Mouse (Mus musculus): ENCODE measurements around the gene Plekhh3. TPM values are rescaled to one million over a fixed set of nuclear protein-coding genes. Genes with fewer than 3 reads are reported as not detected.
A peak's percentile ranks its signal among the peaks of the same experiment; 100 is the strongest.

The Plekhh3 gene
- total RNA-seq (2021), result 10 to 100 TPM; 23.6 to 28.3 TPM

DNA sequence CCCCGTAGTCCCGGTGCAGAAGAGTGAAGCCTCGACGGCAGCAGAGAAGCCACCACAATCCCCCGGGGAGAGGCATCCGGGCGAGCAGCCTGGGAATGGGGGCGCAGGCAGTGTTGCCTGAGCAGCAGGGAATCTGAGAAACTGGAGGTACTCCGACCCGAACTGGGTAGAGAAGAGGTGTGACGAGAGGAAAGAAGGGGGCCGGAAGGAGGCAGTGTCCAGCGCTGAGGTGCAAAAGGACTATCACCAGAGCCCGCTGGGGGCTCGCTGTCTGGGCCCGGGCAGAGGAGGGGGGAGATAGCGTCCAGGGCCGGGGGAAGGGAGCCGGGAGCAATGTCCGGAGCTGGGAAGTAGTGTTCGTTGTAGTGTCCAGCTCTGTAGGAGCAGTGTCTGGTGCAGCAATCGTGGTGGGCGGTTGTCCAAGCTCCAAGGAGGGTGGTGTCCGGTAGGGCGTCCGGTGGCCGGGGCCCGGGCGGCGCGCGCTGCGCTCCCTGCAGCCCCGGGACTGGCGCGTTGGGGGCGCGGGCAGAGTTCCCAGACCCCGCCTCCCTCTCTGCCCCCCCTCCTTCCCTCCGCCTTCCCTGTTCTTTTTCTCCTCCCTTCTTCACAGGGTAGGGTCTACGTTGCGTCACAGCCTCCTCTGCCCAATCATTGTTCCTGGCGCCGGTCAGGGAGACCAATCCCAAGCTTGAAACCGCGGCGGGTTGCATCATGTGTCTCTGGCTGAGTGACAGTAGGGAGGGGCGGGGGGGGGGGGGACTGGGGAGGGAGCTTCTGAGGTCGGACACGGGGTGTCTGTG lies at the start of gene Plekhh3:
TSS of gene Plekhh3 (minus strand) at position 541 of the 800 bp plus-strand sequence.
- intact Hi-C loops (cut with DNase I), result loop anchor here (10.0 kb wide), 1 partner anchor 276 kb away; no protein-coding TSS in a partner anchor
- DNase-seq, result peak; percentile 95 to 96

DNA sequence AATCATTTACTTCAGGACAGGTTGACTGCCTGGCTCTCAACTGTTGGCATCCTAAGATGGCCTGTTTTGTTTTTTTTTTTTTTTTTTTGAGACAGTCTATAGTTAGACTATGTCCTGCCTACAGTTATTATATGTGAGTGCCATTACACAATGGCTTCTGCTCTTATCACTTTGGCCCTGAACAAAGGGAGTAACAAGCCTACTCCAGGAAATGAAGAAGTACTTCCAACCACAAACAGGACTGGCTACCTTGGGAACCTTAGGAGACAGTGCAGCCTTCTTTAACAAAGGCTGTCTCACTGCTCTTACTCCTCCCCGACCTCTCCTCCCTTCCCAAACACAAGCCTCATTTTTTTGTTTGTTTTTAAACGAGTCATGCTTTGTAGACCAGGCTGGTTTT lies 49.7 kb upstream of the Plekhh3 start:
- intact Hi-C loops (cut with DNase I), result no loop called here
- DNase-seq, result no peak

DNA sequence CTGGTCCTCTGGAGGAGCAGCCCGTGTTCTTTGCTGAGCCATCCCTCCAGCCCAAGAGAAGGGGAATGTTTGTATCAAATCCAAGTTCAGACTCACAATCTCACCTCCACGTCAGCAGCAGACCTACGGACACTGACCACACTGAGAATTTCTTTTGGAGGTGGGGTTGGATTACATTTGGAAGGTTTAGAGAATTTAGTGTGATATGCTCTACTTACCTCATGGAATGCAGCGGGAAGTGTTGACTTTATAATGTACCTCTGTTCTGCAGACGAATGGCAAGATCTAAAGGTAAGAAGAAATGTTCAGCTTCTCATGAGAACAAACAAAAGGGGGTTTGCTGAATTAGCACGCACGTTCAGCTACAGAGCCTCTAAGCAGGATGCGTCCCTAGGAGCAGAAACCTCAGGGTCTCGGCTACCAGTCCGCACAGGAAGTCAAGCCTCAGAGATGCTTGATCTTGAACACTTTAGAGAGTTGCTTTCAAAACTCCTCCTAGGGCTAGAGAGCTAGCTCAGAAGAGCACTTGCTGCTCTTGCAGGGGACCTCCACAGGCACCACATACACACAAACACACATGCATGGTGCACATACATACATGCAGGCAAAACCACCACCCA lies 47.4 kb upstream of the Plekhh3 start:
- no peak for DNase-seq
- intact Hi-C loops (cut with DNase I), result no loop called here

DNA sequence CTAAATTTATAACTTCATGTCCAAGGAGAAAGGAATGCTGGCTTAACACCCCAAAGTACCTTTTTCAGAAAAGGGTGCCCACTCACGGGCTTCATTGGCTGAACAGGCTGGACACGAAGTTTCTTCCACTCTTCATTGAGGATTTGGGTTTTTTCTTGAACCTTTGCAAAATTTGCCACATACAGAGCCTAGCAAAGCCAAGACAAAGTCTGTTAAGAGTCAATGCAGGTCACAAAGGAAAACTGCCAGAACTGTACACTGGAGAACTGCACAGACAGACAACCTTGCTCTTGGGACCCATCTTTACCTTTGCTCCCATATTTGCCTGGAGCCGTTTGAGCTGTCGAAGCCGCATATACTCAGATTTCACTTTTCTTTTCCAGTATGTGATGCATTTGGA lies 45.8 kb upstream of the Plekhh3 start:
- intact Hi-C loops (cut with DNase I), result no loop called here

DNA sequence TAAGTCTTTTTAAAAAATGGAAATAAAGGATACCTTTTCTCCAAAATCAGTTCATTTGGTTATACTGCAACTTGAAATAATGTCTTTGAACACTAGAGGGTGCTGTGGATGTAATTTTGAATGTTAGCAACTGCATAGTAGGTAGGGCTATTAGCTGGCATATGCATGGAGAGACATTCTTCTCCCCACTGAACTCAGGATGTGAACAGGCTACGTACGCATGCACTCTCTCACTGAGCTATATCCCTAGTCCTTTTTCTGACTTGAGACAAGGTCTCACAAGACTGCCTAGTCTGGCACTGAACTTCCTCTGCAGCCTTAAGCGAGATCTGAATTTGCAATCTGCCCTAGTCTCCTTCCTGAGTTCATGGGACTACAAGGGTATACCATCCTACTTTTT lies 40.8 kb upstream of the Plekhh3 start:
- intact Hi-C loops (cut with DNase I), result loop anchor here (1.0 to 5.0 kb wide), 3 partner anchors 36 to 185 kb away; partner anchors contain the start of gene Becn1
- peak; percentile 71 to 82 for DNase-seq

More for the DNA sequence above, 45.8 kb upstream of the Plekhh3 start:
- DNase-seq, result no peak

DNA sequence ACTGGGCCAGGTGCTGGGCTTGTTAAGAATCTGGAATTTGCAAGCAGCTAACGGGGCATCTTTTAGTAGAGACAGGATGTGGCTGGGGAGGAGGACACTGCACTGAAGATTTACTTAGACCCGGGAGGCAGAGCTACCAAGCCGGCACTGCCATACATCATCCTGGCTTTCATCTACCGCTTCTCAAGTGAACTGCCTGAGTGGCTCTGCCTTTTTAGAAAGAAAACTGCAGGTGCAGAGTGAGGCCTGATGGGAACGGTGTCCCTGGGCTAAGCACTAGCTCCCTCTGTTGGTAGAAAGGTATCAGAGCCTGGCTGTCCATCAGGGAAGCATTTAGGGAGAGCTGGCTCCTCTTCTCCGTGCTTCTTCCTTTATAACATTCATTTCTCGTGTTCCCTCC lies 29.8 kb upstream of the Plekhh3 start:
- peak in 1 of 2 experiments; percentile 65 for DNase-seq
- intact Hi-C loops (cut with DNase I), result no loop called here

DNA sequence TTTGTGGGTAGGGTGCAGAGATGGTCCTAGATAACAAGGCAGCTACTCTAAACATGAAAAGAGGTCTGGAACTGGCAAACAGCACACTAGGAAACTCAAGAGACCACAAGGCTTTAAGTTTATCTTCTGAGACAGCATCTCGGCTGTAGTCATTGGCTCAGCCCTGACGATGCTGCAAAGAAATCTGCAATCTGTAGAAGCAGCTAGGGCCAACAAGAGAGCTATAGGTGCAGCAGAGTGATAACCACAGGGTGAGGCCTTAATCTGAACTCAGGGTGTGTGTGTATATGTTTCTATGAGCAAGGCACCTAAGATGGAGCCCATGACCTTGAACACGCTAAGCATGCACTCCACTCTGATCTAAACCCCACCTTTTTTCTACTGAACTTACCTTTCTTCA lies 28.4 kb upstream of the Plekhh3 start:
- DNase-seq, result no peak

DNA sequence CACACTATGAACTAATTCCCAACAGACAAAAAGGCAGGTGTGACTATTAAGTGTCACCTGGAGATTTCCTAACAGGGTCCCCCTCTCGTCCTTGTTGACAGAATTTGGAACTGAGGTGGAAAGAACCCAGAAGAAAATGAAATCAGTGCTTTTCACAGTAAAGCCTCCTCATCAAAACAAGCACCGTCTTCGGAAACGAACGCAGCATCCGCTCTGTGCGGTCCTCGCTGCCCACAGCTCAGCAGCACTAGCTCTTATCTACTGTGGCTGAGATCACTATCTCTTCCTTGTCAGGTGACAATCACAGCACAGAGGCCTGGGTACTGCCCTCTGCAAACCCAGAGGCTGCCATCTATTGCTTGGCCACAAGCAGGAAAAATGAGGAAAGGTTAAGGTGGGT lies 25.0 kb upstream of the Plekhh3 start:
- intact Hi-C loops (cut with DNase I), result no loop called here
- no peak for DNase-seq

More for the DNA sequence above, 28.4 kb upstream of the Plekhh3 start:
- intact Hi-C loops (cut with DNase I), result no loop called here

DNA sequence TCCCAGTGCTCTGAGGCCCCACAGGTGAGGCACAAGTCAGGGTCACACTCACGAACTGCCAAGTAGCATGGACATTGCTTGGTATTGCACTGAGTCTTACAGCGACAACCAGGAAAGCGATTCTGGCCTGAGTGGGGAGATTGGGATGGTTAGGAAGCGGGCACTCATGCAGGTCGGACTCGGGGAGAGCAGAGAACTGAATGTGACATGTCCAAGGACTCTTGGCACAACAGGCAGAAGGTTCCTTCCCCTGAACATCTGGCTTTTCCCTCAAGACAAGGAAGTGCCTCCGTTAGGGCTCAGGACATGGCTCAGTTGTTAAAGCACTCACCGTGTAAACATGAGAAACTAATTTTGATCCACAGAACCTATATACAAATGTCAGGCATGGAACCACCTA lies 24.4 kb upstream of the Plekhh3 start:
- DNase-seq, result no peak
- intact Hi-C loops (cut with DNase I), result no loop called here

DNA sequence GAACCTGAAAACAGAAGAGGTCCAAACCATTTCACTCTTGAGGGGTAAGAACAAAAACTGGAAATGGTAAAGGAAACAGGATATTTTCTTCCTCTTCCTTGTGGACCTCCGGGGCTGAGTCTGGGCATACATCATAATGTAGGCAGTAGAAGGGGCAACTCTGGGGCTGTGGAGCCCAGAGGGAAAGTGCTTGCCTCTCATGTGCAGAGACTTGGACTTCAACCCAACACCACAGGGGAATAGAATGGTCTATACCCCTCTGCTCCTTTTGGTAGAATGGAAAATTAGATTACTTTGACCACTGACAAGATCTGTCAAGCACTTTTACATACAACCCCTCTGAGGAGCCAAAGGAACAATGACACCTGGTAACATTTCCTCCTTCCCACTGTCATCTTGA lies 23.9 kb upstream of the Plekhh3 start:
- intact Hi-C loops (cut with DNase I), result no loop called here

DNA sequence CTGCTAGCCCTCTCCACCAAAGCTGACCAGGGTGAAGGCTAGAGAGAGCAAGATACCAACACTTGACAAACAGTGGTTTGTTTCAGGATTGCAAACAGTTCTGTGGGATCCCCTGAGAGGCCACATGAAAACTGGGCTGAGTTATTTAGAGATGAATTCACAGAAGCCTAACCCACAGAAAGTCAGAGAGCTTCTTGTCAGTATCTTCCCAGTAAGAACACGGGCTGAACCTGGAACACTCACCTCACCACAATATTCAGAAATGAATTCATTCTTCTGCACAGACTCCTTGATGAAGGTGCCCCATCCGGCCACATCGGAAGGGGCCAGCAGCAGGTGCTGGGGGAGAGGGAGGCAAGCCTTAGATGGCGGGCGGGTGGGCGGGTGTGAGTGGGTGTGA lies 23.5 kb upstream of the Plekhh3 start:
- no peak for DNase-seq
- intact Hi-C loops (cut with DNase I), result no loop called here

More for the DNA sequence above, 23.9 kb upstream of the Plekhh3 start:
- DNase-seq, result no peak

DNA sequence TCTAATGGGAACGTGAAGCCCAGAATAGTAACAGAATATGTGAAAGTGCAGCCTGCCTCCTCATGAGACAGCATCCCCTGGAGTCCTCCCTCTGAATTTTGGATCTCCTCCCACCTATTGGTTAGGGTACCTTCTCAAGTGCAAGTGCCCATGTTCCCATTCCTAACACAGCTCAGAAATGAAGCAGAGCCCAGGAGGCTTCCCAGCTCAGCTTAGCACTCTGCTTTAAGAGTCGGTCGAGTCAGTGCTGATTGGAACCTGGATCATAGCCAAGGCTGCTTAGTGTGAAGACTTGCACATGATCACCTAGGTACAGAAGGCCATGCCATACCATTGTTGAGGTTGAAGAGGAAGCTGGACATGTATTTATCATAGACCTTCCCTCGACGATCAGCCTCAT lies 23.0 kb upstream of the Plekhh3 start:
- peak; percentile 46 to 53 for DNase-seq
- intact Hi-C loops (cut with DNase I), result no loop called here

DNA sequence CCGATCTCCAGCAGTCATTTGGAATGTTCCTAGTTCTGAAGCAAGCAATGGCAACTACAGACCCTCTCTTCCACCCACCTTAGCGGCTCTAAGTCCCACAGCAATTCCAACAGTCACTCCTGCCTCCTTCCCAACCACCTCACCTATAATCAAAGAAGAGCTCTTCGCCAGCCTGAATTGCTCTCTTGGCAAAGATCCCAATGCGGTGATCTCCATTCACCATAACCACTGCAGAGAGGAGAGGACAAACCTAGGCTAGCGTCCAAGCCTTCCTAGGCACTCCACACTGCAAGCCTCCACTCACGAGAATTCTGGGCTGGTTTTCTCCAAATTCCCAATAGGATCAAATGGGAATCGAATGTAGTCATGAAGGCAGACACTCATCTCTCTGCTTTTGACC lies 21.9 kb upstream of the Plekhh3 start:
- no peak for DNase-seq

DNA sequence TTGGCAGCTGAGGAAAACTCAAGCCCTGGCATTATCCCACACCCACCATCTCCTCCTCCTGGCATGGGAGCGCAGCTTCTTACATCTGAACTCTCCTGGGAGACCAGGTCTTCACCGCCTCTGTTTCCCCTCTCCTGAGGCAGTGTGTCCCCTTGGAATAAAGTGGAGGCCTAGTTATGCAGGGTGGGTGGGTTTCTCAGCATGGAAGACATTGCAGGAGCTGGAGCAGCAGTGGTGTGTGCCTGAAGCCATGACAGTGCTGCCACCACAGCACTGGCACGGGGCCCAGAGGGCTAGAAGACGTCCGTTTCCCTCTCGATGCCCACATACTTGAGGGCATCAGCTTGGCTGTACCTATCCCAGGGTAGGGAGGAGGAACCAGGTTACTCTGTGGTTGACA lies 21.5 kb upstream of the Plekhh3 start:
- intact Hi-C loops (cut with DNase I), result no loop called here
- no peak for DNase-seq

More for the DNA sequence above, 21.9 kb upstream of the Plekhh3 start:
- intact Hi-C loops (cut with DNase I), result no loop called here

DNA sequence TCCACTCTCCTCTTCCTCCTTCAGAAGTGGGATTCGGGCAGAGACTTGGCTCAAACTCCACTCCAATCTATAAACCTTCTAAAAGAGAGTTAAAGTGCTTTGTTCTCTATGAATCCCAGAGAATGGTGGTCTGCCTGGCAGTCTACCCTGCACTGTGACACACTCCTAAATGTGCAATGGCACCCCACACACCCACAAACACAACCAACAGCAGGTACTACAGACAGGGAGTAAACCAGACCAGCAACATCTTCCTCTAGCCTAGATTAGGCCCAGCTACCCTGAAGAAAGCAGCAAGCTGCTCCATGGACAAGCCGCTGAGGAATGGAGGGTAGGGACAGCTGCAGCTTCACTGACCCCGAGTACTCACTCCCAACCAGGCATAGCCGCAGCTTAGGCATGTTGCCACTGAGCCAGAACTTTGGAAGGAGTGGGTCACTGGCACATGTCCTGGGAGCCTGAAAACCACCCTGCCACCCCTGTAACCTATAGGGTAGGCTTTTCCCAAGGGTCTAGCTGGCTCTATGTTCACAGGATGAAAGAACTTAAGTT lies 20.8 kb upstream of the Plekhh3 start:
- no peak for DNase-seq
- intact Hi-C loops (cut with DNase I), result no loop called here

DNA sequence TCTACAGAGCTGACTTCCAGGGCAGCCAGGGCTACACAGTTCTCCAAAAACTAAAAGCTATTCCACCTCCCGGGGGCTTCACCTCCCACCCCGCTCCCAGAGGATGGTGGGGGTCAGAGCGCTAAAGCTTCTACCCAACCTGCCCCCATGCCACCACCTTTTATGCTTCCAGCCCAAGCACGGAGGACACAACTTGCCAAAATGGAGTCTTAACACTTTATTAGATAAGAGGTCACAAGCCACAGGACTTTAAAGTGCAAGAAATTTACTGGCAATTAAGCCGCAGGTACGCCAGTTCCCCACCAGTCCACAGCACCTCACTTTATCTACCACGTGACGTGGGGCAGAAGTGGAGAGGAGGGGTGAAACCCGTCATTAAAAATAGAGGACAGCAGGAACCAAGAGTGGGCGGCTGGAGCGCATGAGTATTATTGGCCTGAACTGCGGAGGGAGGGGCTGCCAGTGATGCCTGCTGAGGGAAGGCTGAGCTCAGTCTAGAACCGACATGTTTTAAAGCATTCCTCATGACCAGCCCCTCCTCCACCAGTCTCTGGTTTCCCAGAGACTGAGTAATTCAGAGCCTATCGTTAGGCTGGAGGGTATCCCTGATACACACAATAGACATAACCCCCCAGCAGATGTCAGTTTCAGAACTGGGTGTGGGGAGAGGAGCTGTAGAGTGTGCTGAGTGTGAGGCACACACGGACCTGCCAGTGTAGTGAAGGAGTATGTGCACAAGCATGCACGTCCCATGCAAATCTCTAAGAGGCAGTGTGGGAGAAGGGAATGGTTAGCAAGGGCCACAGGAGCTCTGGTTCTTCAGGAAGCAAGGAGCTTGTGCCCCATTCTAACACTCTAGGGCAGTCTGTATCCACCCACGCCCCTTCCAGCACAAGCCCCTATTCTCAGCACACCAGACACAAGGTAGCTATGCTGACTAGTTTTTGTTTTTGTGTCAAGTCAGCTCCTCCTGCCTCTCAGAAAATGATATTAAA lies 20.1 kb upstream of the Plekhh3 start:
- DNase-seq, result peak in 1 of 2 experiments; percentile 48
- intact Hi-C loops (cut with DNase I), result no loop called here

DNA sequence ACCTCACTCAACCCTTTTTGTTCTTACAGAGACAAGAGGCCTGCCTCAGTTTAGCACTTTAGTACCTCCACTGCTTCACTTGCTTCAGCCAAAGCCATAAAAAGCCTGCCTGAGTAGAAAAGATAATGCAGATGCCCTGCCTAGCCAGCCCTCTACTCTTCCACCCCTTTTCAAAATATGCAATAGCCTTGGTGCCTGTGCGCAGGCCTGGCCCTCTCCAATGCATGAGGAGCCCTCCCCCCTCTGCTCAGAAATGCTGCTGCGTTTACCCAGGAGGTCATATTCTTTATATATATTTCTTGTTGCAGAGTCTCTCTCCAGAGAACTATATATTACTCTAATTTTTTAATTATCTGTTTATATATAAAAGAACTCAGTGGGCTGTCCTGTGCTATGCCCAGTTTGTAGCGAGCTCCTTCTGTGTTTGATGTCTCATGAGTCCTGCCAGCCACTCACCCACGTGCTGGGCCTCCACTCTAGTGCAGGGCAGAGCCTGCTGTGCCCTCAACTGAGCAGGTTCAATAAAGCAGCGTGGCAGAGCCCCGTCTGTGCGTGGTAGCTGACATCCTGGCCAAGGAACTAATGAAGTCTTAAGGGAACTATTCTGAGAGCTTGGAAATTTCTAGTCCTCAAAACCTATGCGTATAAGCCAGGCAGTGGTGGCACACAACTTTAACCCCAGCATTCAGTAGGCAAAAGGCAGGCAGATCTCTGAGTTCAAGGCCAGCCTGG lies 19.2 kb upstream of the Plekhh3 start:
- intact Hi-C loops (cut with DNase I), result no loop called here
- DNase-seq, result no peak

DNA sequence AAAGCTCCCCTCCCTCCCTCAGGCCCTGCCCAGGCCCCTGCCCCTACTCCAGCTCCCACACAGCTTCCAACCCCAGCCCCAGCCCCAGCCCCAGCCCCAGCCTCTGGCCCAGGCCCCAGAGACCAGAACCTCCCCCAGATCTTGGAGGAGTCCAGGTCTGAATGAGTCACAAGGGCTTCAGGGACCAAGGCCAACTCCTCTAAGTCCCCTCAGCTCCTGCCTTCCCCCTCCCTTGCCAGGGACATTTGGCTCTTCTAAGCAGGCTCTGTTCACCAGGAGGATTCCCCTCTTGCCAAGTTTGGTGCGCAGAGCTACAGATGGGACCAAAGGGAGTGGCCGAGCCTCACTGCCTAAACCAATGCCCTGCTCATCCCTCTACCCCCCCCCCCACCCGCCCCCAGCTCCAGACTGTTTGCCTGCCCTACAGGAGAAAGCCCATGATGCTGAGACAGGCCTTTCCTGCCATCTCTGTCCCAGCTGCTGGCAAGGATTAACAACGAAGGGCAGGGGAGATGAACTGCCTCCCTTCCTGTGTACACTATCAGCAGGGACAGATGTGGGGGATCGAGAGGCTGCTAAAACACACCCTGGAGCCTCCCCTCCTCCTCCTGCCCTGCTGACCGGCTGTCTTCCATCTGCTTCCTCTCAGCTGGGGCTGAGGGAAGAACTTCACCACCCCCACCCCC lies 18.5 kb upstream of the Plekhh3 start:
- intact Hi-C loops (cut with DNase I), result no loop called here

DNA sequence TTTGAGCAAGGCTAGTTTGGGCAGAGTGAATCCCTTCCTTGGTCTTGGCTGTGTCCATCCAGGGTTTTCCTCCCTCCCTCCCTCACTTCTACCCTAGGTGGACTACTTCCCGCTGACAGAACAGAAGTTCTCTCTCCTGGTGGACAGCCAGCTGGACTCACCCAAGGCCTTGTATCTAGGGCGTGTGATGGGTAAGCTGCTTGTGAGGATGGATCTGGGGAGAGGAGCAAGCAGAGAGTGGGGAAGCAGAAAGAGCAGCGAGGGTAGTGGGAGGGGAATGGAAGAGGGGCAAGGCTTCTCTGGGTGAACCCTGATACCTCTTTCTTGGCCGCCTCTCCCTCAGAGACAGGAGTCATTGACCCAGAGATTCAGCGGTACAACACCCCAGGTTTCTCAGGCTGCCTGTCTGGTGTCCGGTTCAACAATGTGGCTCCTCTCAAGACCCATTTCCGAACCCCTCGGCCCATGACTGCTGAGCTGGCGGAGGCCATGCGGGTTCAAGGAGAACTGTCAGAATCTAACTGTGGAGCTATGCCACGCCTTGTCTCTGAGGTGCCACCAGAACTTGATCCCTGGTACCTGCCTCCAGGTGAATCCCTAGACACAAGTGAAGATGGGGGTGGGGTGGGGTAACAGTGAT lies 17.1 kb upstream of the Plekhh3 start:
- DNase-seq, result peak in 1 of 2 experiments; percentile 45
- intact Hi-C loops (cut with DNase I), result no loop called here

More for the DNA sequence above, 18.5 kb upstream of the Plekhh3 start:
- peak; percentile 81 for DNase-seq

Measured in heart, postnatal 10 days (tissue).